Mouse (Mus musculus) regulatory T cell (primary cell): ENCODE results near the gene Fam181a.

ENCODE experiments used
- in situ Hi-C: fragments of 300-600 bp; cut with MboI, MseI; formaldehyde crosslinking; loops from one replicate; pipeline ENCODE4 v1.15.1; 2025; ENCODE audit warnings: high pct_unique_total_duplicates

Fam181a gene

DNA sequence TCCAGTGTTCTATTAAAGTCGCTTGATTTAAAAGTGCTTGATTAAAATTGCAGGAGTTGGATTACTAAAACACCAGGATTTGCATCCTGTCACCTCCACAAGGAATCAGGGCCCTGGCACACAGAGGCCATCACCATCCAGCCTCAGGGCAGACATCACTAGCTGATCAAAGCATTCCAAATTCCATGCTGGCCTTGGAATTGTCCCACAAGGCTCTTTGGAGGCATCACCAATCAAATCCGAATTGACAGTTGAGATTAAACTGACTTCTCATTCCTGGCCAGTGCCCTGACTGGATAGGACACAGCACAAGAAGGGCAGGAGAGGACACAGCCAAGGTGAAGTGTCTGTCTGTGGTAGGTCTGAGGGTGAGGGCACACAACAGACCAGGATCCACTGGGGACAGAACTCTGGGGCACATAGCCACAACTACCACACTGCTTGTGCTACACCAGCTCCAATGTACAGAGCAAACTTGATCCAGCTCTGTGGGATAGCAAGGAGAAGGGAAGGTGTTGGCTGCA lies at the start of gene Fam181a:
Fam181a (plus strand) TSS at position 232 of the 524 bp plus-strand sequence.
- in situ Hi-C loops: no loop called here

- in situ Hi-C loops: no loop called here
Observed at GRCm38 (mm10) chr12:103262017-103262865, 48.5 kb upstream of the Fam181a start.

DNA sequence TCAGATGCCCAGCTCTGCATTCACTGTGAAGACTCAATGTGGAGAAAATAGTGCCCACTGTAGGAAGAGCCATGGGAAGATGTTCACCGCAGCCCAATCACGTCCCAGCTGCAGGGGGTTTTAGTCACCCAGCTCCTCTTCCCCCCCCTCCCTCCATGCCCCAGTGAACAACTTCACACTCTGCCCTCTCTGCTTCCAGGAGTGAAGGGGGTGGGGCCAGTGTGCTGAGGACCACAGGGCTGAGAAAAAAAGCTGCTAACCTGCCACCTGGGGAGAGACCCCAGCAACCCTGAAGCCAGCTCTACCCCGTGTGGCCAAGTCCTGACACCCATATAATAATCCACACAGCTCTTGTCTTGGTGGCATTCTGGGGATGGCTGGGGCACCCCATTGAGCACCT lies 44.2 kb upstream of the Fam181a start:
- in situ Hi-C loops: no loop called here

DNA sequence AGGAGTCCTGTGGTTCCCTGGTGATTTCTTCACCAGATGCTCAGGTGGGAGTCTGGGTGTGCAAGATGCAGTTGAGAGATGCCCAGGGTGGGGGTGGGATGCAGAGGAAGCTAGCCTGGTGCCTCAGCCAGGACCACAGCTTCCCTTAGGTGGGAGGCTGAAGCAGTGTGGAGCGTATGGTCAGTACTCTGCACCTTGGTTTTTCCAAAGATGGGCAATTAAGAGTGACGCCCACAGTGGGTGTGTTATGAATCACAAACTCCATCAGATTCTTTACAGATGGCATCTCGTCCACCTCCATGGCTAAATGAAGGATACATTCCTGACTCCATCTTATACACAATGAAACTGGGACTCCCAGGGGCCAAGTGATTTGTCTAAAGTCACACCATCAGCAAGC lies 38.6 kb upstream of the Fam181a start:
- in situ Hi-C loops: loop anchor here (10.0 kb wide), 1 partner anchor 707 kb away; no protein-coding TSS in a partner anchor

DNA sequence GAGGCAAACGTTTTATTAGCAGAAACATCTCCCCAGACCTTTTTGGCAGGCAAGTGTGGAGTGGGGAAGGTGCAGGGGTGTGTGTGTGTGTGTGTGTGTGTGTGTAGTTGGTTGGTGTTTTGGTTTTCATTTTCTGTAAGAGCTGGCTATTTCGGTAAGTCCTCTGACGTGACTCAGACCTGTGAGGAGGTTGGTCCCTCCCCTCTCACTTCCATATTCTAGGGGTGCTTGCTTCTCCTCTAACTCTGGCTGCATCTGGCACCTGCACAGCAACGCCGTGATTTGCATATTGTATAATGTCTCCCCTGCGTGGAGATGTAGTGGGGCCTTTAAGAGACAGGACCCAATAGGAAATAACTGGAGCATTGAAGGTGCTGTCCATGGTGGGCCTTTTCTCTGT lies 37.7 kb upstream of the Fam181a start:
- in situ Hi-C loops: loop anchor here (10.0 kb wide), 1 partner anchor 708 kb away; no protein-coding TSS in a partner anchor

DNA sequence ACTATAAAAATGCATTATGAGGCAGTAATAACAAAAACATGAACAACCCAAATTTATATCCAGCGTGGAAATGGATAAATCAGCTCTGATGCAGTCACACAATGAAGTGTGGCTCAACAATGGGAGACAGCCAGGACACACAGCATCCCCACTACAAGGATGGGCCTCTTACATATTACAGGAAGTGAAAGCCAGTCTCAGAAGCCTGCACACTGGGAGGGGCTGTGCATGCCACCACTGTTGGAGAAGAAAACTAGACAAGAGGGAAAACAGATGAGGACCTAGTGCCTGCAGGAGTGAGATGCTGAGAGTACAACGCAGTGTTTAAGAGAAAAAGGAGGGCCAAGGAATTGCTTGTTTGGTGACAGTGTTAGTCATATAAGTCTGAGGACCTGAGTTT lies 37.0 kb upstream of the Fam181a start:
- in situ Hi-C loops: loop anchor here (10.0 kb wide), 1 partner anchor 709 kb away; no protein-coding TSS in a partner anchor

DNA sequence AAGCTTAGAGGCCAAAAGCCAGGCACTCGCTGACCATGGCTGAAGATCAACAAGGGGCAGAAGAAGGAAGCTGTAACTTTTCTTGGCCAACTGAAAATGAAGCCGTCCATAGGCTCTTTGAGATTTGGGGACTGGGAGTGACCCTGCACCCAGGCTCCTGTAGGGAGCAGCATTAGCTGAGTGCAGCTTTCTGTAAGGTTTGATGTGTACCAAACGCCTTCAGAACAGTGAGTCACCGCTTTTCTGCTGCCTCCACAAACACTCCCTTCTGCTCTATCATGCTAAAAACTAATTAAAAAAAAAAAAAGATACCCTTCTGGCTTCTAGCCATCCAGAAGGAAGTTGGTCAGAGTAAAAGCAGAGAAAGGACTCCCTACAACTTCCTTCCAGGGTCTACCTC lies 34.4 kb upstream of the Fam181a start:
- in situ Hi-C loops: loop anchor here (10.0 kb wide), 1 partner anchor 712 kb away; no protein-coding TSS in a partner anchor

DNA sequence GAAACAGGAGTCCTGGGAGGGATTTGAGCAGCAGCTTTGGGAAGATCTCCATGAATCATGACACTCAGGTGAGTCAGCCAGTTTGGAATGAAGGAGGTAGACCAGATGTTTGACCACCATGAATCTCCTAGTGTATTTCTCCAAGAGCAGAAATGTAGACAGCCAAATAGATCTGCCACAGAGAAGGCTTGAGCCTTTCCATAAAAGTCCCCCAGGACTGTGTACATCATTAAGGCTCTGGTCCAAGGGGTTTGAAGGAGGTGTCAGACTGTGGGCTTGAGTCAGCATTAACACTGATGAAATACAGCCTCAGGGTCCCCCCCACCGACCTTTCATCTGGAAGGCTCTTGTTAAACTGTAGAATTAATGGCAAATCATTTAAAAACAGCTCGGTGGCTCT lies 29.3 kb upstream of the Fam181a start:
- in situ Hi-C loops: no loop called here

DNA sequence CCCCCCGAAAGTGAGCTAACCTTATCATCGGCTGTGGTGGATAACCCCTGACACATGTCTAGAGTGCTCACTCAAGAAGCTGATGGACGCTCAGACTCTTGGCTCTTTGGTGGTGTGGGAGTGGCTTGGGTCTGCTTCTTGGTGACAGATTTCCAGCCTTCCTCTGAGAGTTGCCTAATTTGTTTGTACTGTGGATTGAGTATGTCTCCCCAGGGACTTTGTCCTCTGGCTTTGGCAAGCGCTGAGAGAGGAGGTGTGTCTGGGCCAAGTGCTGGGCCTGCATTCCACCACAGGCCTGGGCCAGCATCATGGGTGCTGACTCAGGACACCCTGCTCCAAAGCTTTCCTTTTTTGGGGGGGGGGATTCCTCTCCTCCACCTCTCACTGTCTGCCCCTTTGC lies 28.9 kb upstream of the Fam181a start:
- in situ Hi-C loops: no loop called here

GRCm38 (mm10) chr12:103282936-103283335 lies 27.8 kb upstream of the Fam181a start:
- in situ Hi-C loops: no loop called here

GRCm38 (mm10) chr12:103283411-103283810 lies 27.4 kb upstream of the Fam181a start:
- in situ Hi-C loops: no loop called here

GRCm38 (mm10) chr12:103287276-103287675 lies 23.5 kb upstream of the Fam181a start:
- in situ Hi-C loops: no loop called here

DNA sequence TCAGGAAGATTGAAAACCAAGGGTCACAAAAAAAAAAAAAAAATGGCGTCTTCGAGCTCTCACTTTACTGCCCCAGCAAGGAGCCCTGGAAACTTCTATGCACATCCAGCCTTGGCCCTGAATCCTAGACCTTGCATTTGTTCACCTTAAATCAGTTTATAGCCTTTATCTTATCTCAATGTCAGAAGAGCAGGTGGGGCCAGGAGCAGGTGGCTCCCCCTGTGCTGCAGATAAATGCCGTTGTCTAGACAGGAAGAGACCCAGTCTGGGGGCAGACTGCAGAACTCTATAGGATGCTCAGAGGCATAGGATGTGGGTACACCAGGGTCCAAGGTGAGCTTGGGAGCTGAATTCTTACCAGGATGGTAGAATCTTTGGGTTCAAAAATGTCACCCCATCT lies 18.4 kb upstream of the Fam181a start:
- in situ Hi-C loops: no loop called here

DNA sequence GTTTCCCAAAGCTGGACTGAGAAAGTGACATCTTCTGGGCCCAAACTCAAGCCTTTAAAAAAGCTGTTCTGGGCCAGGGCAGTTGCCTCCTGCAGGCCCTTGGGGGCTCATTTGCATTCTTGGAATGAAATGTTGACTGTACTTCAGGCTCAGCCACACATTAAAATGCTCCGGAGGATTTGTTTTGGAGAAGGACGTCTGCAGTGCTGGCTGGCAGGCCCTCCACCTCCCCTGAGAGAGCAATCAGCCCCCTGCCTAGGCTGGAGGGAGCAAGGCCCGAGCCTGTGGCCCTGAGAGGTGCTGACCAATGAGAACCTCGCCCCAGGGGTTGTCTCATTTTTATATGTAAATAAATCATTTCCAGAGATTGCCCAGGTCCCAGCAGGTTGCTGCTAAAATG lies 14.5 kb upstream of the Fam181a start:
- in situ Hi-C loops: no loop called here

- in situ Hi-C loops: loop anchor here (5.0 kb wide), 1 partner anchor 158 kb away; no protein-coding TSS in a partner anchor
Observed at GRCm38 (mm10) chr12:103300493-103300892, 10.3 kb upstream of the Fam181a start.

GRCm38 (mm10) chr12:103301645-103302044 lies 9.1 kb upstream of the Fam181a start:
- in situ Hi-C loops: loop anchor here (5.0 kb wide), 1 partner anchor 159 kb away; no protein-coding TSS in a partner anchor

GRCm38 (mm10) chr12:103302960-103303359 lies 7.8 kb upstream of the Fam181a start:
- in situ Hi-C loops: loop anchor here (5.0 kb wide), 1 partner anchor 161 kb away; no protein-coding TSS in a partner anchor

- in situ Hi-C loops: no loop called here
Observed at GRCm38 (mm10) chr12:103306224-103306623, 4.6 kb upstream of the Fam181a start.

DNA sequence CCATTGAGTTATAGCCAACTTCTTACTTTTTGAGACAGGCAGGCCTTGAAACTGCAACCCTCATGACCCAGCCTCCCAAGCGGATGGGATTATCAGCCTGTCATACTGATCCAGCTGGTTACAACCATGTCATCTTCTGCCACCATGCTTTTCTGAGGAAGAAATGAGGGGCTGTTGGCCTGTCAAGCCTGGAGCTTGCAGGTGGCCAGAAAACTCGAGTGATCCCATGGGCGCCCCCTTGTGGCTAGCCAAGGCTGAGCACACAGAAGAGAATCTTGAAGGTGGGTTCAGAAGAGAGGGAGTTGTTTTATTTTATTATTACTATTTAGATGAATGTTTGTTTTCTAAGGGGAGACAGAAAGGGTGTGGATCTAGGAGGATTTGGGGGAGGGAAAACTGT lies 4.1 kb upstream of the Fam181a start:
- in situ Hi-C loops: no loop called here

DNA sequence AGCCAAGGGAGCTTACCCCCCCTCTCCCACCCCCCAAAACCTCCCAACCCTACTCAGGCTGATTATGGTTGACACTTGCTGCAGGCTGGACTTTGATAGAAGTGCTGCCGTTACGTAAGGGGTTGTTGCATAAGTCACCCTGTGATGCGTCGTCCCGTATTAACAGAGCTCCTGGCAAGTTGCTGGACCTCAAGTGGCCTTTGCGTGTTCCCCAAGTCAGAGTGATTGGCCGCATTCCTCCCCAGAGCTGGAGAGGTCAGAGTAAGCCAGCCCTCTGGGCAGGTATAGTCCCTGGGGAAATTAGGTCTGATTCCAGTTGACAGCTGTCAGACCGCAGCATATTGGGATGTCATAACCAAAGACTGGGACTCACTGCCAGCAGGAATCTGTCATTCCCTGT lies 1.1 kb downstream of the Fam181a start:
- in situ Hi-C loops: no loop called here

- in situ Hi-C loops: no loop called here
Observed at GRCm38 (mm10) chr12:103313274-103313673, 2.5 kb downstream of the Fam181a start.

GRCm38 (mm10) chr12:103313871-103314639 lies 3.3 kb downstream of the Fam181a start:
- in situ Hi-C loops: no loop called here
